Mouse (Mus musculus): Measurements from ENCODE around the gene Zcchc7.

DNA sequence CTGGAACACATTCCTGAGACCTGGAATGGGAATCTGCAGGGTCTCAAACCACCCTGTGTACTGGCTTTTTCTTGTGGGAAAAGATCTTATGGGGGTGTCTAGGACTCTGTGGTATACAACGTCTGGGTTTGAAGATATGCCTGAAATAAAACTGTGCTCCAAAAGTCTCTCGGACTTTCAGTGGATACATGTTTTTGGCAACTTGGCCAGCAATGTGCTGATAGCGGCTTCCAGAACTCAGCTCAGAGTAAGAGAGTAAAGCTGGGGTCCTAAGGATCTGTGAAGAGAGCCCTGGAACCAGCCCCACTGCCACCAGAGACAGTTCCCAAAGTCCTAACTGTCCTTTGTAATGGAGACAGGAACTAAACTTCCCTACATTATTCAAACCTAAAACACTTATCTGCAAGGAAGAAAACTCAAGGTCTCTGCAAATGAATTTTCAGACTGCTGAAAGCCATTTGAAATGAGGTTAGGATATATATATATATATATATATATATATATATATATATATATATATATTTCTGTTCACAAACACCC is 40.0 kb upstream of the Zcchc7 start:
- no peak for TF ChIP-seq POLR2A (IDR thresholded peaks at IDR 0.05; ENCODE audit: extremely low read depth, insufficient read depth, low read length)
- no peak for TF ChIP-seq CTCF (IDR thresholded peaks at IDR 0.05; ENCODE audit: extremely low read depth, insufficient read depth, low read length)
